Mouse (Mus musculus) layer of hippocampus, adult 9-10 months (tissue): ENCODE results near the gene Dbndd2.

Experiments used
- DNase-seq: peaks from one replicate; pipeline ENCODE4 v3.0.0; 2022; ENCODE audit warnings: low spot score

The Dbndd2 gene

DNA sequence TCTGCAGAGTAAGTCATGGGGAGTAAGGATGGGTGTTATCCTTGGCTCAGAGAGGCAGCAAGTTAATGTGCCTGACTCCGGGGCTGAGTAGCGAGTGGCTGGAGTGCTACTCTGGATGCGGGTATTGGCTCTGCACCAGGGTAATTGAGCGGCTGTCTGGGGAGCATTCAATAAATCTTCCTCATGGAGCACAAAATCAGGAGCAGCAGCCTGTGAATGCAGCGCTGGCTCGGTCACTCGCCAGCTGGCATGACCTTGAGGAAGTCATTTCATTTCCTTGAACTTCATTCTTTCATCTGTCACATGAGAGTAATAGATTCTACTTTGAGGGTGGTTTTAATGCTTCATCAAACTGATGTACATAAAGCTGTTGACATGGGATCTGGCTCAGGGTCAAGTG, 14.6 kb downstream of the Dbndd2 start:
- DNase-seq = no peak

DNA sequence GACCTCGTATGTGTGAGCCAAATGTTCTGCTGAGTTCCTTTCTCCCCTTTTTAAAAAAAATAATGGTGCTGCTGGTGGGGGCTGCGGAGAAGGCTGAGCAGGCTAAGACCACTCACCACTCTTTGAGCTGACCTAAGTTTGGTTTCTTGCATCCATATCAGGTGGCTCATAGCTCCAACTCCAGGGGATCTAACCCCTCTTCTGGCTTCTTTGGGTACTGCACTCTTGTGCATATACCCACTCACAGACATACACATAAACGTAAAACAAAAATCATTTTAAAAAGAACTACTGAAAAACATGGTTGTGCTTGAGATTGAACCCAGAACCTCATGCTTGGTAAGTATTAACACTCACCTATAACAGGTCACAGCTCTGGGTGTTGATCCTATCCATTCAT, 19.0 kb downstream of the Dbndd2 start:
- DNase-seq = no peak

DNA sequence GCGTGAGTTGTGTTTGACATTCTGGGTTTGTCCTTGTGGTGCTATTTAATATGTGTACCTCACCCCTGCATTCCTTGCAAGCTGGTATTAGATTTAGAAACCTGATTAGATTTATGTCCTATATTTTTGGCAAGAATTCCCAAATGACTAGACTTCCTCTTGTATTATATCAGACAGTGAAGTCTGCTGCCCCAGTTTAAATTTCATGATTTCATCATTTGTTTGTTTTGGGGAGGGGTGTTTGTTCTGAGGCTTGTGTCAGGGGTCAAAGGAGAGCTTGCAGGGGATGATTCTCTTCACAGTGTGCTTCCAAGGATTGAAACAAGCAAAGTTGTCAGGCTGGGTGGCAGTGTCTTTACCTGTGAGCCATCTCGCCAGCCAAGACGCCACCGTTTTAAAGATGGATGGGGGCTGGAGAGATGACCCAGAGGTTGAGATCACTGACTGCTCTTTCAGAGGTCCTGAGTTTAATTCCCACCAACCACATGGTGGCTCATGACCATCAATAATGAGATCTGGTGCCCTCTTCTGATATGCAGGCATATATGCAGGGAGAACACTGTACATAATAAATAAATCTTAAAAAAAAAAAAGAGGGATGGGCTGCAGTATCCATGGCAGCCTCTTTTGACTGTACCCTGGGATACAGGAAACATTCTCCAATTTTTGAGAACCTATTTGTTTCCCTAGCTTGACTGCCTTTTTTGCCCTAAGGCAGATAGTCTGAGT, 19.9 kb downstream of the Dbndd2 start:
- no peak for DNase-seq

DNA sequence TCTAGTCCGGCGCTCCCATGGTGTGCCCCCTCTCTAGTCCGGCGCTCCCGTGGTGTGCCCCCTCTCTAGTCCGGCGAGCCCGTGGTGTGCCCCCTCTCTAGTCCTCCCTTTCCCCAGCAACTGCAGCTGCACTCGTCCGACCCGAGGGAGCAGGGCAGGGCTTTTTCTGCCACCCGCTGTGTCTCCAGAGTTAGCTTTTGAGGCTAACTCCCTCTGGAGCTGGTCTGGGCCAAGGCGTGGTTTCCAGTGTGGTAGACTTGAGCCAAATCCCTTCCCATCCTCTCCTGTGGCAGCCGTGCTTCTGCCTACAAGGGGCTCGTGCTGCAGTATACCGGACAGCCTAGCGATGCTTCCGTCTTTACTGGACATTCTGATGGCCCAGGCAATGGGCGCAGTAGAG, 21.9 kb downstream of the Dbndd2 start:
- no peak for DNase-seq

DNA sequence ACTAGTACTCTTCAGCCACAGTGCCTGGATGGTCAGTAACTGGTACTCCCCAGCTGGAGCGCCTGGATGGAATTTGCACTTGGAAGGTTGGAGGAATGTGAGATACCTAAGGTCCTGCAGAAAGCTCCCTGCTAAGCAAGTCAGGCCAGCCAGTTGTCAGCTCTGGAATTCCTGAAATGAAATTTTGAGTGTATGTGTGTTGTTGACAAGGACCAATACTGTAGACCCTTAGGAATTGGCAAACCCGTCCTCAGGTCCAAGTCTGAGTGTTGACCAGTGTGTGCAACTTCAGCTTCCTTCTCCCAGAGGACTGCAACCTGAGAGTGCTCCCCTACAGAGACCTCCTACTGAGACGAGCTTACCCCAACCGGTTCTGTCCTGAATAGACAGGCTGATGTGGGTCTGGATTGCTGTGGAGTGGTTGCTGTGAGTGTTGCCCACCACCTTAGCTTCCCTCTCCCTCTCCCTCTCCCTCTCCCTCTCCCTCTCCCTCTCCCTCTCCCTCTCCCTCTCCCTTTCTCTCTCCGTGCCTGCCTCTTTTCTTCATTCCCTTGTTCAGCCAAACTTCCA, 24.8 kb downstream of the Dbndd2 start:
- no peak for DNase-seq

DNA sequence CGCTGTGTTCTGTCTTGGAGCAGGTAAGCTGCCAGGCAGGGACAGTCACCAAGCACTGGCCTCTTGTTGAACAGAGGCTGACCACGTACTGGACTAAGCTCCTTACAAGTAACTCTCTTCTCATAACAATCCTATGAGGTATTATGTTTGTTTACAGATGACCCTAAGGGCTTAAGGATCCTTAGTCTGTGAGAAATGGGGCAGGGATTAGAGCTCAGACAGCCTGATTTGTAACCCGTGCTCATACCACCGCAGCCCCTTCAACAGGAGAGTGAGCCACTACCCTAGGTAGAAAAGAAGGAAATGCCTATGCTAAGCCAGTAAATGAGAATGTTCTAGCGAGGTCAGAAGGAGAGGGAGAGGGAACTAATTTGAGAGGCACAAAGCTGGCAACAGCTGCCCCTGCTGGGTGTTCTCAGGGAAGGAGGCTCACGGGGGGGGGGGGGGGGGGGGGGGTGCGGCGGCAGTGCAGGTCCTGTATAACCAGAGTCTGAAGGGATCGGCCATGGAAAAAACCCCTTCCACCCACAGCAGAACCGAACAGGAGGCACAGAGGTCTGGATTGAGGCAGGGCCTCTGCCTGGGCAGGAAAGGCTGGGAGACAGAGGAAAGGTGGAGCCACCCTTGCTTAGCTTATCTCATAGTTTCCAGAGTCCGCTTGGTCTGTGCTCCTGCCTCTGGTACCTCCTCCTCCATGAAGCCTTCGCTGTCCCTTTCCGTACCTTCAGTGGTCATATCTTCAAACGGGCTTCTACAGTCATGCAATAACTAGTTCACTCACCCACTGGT, 26.4 kb downstream of the Dbndd2 start:
- no peak for DNase-seq

DNA sequence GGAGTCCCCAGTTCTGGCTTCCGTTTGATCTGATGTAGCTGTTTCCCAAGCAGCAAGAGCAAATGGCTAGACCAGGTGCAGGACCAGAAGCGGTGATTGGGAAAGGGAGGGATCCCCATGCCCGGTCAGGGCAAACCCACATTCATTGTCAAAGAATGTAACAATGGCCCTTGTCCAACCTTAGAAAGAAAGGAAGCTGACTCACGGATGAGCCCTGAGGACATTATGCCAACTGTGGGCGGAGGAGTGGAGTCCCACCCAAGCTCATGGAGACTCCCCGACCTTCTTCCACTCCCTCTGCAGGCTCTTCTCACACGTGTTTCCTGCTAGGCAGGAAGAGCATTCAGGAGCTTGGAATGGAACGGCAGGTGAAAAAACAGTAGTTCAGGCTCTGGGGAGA, 27.5 kb downstream of the Dbndd2 start:
- no peak for DNase-seq

DNA sequence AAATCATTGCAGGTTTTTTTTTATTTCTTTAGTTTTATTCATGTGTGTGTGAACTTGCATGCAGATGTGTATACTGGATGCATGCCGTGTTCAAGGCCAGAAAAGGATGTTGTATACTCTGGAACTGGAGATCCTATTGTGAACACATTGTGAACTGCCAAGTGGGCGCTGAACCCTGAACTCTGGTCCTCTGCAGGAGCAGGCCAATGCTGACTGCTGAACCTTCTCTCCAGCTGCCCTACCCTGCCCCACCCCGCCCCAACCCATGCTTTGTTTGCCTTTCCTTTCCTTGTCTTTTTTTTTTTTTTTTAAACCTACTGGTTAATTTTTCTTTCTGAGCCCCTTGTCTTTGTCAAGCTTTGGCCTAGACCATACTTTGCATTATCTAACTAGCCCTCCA, 29.0 kb downstream of the Dbndd2 start:
- no peak for DNase-seq

DNA sequence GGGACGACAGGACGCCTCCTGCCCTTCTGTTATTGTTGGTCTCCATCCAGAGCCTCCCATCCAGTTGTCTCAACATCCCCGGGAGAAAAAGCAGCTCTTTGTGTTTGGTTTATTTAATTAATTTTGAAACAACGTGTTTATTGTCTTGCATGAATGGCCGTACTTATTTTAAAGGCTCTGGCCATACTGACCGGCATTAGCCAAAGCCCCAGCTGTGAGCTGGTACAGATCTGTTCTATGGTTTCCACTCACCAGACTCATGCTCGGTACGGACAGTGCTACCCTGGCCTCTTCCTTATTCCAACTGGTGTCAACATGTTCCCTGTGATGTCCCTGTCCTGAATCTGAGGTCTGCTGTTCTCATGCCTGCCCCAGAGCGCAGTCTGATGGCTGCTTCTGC, 30.0 kb downstream of the Dbndd2 start:
- no peak for DNase-seq

DNA sequence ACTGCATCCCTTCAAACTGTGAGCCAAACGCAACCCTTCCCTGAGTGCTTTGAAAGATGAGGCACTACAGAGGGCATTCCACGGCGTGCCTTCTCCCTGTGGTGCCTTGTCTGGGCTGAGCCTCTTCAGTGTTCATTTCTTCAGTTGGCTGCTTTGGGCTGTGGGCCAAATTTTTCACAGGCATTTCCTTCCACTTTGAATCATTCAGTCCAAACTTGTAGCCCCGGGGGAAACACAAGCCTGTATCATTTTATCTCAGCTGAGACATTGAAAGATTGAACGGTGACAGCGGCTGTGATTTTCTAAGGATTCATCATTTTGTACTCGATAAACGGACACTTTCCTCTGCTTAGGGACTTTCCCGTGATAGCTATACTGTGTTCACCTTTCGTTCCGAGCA, 30.7 kb downstream of the Dbndd2 start:
- DNase-seq = no peak

DNA sequence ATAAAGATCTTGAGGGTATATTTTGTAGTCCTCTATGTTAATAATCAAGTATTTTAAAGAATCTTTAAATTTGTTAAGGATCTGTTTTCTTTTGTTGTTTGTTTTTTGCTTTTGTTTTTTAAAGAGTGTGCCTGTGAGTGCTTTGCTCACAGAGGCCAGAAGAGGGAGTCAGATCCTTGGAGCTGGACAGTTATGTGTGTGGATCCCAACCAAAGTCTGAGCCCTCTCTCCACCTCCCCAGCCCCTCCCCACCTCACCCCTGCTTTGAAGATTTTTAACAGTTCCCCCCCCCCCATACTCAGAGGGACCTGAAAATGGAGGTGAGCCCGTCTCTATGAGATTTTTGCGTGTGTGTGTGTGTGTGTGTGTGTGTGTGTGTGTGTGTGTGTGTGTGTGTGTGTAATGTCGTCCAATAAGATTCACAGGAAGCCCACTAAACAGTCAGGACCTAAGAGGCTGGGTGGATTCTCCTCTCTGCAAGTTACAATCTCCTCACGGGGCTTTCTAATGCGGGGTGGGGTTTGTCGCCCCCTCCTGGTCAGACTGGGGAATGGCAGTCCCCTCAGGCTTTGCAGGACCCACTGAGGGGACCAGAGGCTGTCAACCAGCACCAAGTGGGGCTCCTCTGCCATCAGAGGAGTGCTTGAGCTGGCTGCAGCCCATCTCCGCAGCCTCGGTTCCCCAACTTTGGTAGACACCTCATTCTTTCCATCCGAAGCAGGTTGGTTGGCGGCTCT, 31.7 kb downstream of the Dbndd2 start:
- DNase-seq = no peak

DNA sequence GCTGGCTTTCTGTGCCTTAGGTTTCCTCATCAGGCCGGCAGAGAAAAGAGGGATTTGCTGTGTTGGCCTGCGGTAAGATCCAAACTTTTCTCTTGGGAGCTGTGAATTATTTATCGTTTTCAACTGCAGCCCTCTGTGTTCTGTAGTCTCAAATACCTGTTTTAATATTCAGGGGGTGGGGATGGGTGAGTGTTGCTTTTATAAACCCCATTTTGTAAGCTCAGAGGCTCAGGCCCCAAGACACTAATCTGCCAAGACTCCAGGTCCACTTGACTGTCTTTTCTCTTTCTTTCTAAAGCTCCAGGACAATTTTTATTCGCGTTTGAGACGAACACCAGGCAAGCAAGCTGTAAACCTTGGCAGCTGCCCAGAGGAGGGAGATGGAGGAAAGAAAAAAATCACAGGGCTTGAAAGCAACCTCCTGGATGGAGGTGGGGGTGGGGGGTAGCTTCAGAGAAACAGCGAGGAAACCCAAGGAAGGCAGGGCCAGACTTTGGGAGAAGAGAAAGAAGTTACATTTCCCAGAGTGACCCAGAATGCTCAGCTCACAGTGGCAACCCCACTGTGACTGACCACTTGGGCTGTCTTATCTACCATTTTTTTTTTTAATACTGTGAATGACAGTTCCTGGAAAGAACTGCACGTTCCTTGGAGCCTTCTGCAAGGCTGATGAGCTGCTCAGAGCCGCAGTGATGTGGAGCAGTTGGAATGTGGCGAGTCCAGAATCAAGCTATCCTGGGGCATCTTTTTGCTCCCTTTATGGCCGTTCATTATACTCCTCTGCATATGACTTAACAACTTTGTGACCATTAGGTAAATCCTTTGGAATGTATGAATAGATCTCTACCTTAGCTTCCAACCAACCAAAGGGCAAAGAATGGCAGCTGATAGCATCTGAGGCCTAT, 32.6 kb downstream of the Dbndd2 start:
- DNase-seq = no peak

DNA sequence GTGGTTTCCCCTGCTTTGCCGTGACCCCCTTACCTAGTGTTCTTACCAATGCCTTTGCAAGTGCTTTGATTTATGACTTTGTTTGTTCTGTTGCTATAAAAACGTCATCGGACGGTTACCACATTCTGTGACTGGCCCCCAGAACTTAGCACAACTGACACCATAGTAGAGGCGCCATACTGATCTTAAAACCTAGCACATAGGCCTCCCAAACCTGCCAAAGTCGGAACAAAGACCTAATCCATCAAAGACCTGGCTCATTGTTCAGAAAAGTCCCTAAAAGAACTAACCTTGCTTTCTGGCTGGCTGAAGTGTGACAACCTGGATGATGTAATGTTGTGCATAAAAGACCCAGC, 33.2 kb downstream of the Dbndd2 start:
- DNase-seq = no peak

DNA sequence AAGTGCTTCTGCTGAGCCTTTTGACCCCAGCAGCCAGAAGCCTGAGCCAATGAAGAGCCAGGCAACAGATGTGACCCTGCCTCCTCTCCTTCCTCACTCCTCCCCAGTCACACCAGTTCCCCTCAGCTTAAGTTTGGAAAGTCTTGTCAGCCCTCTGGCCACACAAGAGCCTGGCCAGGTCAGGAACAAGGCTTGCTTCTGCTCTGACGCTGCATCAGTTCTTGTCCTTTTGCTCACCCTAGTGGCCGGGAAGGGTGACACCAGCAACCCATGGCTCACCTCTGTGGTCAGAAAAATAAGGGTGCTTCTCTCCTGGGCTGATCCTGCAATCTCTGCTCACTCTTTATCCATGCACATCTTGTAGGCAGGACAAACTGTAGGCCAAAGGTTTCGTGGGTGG, 34.9 kb downstream of the Dbndd2 start:
- no peak for DNase-seq

DNA sequence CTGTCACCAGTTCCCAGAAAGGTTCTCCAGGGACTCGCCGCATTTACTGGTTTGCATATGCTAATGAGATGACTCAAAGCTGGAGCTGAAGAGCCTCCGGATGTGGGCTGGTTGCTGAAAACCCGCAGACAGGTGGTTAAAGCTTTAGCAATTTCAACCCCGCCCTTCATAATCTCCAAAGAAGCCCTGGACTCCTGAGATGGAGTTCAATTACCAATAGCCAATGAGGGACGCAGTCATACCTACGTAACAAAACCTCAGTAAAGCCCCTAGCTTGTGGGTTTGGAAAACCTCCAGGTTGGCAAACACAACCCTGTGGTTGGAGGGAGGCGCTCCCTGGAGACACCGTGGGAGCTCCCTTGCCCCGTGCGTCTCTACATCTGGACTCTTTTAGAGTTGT, 35.9 kb downstream of the Dbndd2 start:
- no peak for DNase-seq

DNA sequence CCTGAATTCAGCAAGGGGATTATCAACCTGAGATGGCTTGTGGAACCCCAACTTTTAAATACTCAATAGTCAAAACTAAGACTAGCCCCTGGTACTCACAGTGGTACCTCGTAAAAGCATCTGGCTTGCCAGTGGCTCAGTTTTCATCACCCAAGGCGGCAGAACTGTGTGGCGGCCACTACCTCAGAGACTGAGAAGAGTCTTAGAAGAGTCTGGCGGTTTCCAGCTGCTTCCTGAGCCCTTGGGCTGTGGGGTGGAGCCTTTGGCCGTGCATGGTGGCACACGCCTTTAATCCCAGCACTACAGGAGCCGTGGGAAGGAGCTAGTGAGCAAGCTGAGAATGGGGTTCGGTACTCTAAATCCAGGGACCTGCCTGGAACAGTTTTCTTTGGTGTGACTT, 36.4 kb downstream of the Dbndd2 start:
- DNase-seq = no peak

DNA sequence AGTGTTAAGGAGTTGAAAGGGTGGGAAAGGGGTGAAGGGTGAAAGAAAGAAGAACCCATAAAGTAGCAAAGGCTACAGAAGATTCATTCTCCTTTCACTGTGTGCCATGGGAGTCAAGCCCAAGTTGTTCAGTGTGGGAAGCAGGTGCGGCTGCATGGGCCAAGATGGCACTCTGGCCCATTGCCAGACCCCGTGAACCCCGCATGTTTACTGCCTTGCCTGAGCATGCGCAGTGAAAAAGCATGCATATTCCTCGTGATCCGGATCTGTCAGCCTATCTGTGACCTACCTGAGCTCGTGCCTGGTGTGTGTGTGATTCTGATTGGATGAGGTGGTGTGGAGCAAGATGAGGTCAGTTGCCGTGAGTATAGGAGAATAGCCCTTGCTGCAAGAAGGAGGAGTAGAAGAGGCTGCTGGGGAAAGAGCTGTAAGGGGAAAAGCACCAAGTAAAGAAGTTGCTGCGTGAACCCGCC, 37.4 kb downstream of the Dbndd2 start:
- no peak for DNase-seq

DNA sequence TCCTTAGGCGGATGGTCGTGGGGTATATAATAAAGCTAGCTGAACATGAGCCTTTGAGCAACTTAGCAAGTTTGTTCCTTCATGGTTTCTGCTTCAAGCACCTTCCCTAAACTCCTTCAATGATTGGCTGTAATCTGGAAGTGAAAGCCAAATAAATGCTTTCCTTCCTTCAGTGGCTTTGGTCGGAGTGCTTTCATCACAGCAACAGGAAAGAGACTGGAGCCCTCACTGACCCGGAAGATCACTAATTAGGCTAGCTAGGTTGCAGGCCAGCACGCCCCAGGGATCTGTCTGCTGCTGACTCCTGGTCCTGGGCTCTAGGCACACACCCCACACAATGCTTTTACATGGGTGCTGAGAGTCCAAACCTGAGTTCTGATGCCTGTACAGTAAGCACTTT, 42.7 kb downstream of the Dbndd2 start:
- DNase-seq = no peak

DNA sequence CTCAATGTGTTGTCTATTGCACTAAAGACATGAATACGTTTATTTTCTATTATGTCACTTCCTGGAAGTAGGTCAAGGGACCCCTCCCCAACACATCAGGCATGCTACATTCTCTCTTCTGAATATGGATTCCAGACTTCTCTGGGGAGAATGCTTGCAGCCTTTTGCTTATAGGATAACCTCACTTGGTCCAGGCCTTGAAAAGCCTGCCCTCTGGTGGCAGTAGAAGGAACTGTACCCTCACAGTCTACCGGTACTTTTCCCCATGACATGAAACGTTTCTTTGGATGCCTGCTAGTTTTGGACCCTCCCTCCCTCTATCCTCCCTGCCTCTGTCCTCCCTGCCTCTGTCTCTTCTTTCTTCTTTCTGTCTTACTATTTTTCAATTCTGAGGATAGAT, 45.3 kb downstream of the Dbndd2 start:
- DNase-seq = peak; percentile 65

DNA sequence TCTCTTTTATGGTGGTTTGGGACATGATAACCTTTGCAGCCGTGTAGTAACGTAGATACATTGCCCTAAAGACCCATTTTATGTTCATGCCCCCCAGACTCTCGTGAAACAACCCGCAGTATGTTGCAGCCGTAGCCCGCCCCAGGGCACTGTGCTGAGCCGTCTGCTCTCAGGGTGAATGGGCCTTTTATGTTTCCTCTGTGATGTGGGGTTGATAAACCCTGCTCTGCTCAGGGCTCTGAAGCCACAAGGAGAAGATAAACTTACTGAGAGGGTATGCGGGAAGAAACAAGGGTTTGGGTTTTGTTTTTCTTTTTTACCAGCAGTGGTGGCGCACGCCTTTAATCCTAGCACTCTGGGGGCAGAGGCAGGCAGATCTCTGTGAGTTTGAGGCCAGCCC, 48.4 kb downstream of the Dbndd2 start:
- no peak for DNase-seq

DNA sequence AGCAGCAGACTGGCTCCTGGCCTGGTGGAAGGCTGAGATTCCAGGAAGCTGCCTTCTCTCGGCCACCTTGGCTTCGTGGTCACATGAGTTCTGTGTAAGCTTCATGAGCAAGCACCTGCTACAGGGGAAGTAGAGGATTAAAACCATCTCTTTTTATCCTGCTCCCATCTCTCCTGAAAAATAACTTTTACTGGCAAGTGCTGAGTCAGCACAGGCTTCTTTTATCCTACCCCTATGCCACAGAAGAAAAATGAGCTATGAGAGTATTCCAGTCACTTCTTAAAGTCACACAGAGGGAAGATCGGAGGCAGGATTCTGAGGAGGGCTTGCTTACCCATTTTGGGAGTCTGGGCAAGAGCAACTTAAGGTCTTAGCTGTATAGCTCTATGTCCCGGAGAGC, 51.1 kb downstream of the Dbndd2 start:
- DNase-seq = no peak
